ENCODE assay signal across 12 mouse cellular contexts in the genomic region with DNA sequence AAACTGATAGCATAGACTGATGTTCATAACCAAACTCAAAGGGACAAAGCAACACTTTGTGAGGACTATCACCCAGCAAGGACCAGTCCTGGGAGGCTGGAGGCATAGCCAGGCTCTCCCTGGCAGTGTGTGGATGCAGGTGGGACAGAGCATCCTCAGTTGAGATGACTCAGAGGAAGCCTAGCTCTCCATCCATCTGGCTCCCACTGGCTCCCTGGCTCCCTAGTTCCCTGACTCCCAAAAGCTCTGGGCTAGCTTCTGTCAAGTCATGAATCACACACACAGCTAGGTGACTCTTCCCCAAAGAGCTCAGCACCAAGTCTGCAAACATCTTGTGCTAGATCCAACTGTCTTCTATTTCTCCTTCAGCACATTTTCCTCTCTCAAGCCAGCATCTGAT.
A peak's percentile ranks its signal among the peaks of the same experiment; 100 is the strongest.
DNase-seq lines count a peak whose midpoint lies in the region.
"Had no signal": no experiment of that assay in that cellular context is flagged by ENCODE, and none has a peak within 500 bp of the region (broad histone marks: within the 10 kb centered on the region; RNA-seq: fewer than 3 reads in every experiment).

No protein-coding gene starts in this region.

- peak; percentile 44 for DNase-seq in cerebellum, adult 8-10 months
- DNase-seq in cerebellum, adult 11 months, result no peak
- DNase-seq in layer of hippocampus, adult 11-12 months (ENCODE audit: low spot score), result peak; percentile 31
- no peak for DNase-seq in layer of hippocampus, postnatal 25 days (ENCODE audit: extremely low spot score in 1 of 2, low spot score in 1 of 2)
- peak; percentile 76 for DNase-seq in right cerebral cortex, adult 18-20 months
- DNase-seq in right cerebral cortex, postnatal 10 days (ENCODE audit: low spot score in 2 of 2), result no peak
- peak; percentile 69 for DNase-seq in telencephalon, adult 2 months (ENCODE audit: low read depth, low spot score)
- DNase-seq in adrenal gland, postnatal 10 days, result no peak
- DNase-seq: adrenal gland, adult 8-10 months; gastrocnemius, postnatal 25 days; lung, embryonic 14.5 days; thymus, adult 18-20 months had no signal

Comparison
In these comparisons a context has a peak if more than half of its experiments do, and no peak if none do; other contexts are left out.
1. DNase-seq: peak in cerebellum, adult 8-10 months (single experiment), layer of hippocampus, adult 11-12 months (single experiment), right cerebral cortex, adult 18-20 months (single experiment) and telencephalon, adult 2 months (single experiment); none in cerebellum, adult 11 months (single experiment), layer of hippocampus, postnatal 25 days (0 of 2), right cerebral cortex, postnatal 10 days (0 of 2) and adrenal gland, postnatal 10 days (single experiment).